Mouse (Mus musculus) hindlimb bud, embryonic 11.5 days (tissue): ENCODE results near the gene St6galnac6.
A peak's percentile ranks its signal among the peaks of the same experiment; 100 is the strongest.

Source experiments
- DNase-seq: peaks from one replicate; pipeline ENCODE4 v3.0.0-alpha.2; 2012; ENCODE audit warnings: low read depth, low spot score; ENCODE audit errors: extremely low spot score

The St6galnac6 gene

DNA sequence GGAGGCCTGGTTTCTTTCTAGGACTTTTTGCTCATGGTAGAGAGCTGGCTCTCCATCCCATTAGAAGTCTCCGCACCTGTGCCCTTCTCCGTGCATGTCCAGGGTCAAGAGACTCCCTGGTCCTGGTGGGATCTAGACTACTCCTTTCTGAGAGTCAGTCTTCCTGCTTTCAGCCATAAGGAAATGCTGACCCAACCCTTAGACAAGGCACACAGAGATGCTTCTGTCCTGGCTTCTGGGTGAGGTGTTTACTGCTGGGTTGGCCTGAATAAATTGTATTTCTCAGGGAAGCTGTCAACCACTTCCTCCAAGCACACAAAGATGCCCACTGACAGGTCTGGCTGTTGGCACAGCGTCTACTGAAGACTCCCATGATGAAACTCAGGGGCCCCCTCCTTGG lies at the start of gene St6galnac6:
TSS of gene St6galnac6 (plus strand) at position 301 of the 400 bp plus-strand sequence.
- DNase-seq = no peak

DNA sequence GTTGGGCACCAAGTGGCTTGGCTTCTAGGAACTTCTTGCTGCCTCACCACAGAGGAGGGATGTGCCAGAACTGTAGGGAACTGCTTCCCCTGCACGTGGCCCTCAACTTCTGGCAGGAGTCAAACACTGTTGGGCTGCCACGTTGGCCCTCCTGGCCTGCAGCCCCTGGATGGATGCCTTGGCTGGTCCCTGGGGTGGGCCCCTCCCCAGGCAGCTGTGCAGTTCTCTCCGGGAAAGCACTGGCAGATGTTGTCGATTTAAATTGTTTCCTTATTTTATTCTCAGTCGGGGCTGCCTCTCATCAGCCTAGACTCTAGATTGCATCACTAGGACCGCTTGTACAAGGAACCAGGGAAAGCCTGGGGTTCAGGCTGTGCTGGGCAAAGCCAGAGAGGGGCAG lies 49.7 kb upstream of the St6galnac6 start:
- DNase-seq = no peak

DNA sequence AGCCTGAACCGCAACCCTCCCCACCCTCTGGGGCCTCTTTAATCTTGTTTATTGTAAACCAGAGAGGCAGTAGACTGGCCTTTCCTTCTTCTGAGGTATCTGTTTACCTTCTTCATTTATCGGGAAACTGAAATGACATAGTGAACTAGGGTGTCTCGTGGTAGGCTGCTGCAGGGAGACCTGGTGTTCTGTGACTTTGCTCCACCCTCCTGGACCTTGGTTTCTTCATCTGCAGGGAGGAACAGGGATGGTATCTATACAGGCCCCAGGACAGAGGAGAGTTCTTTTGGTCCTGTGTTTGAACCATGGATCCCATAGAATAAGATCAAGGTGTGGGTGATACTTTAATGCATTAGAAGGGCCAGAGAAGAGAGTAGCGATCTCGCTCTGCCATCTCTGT lies 48.3 kb upstream of the St6galnac6 start:
- no peak for DNase-seq

DNA sequence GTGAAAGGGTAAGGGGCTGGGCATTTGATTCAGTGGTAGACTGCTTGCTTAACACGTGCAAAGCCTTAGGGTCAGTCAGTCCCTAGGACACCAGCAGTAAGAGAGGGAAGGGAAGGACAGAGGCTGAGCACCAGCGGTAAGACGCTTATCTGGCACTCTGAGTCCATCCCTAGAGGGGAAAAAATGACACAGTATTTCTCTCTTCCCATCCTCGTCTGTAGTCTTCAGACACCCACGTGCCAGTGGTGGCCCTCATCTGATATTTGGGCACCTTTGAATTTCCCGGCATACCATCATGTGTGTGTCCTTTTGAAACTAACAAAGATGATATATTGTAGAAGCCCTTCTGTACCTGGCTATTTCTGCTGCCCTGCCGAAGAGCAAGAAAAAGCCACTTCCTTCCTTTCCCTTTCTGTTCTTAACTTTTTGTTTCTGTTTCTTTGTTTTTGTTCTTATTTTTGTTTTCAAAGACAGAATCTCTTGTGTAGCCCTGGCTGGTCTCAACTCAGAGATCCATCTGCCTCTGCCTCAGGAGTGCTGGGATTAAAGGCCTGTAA lies 45.8 kb upstream of the St6galnac6 start:
- DNase-seq = no peak

DNA sequence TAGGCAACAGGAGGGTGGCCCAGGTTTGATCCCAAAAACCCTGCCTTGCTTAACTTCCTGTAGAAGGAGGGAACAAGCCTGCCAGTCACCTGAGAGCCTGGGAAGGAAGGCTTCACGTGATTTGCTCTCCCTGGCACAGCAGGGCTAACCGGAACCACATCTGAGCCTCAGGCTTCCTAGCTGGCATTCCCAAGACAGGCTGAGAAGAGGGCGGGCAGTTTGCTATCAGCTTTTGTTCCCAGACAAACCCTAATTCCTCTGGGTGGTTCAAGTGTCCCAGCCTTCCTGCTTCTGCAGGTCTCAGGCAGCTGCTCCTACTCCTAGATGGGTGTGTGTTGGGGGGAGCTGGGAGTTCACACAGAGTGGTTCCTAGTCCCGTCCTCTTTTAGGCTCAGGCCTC lies 44.0 kb upstream of the St6galnac6 start:
- no peak for DNase-seq

DNA sequence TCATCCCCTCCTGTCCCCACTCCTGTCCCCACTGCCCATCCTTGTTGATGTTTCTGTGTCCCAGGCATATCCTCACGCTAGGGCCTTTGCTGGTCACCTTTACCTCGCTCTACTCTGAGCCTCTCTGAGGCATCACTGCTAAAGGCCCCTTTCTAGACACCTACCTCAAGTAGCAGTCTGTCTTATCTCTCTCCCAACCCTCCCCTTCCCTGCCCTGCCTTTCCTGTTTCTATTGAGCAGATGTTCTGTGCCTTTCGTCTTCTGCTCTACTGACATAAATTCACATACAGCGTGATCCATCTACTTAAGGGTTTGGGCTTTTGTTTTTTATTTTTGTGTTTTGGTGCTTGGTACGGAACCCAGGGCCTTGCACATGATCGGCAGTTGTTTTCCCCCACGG lies 43.5 kb upstream of the St6galnac6 start:
- no peak for DNase-seq

DNA sequence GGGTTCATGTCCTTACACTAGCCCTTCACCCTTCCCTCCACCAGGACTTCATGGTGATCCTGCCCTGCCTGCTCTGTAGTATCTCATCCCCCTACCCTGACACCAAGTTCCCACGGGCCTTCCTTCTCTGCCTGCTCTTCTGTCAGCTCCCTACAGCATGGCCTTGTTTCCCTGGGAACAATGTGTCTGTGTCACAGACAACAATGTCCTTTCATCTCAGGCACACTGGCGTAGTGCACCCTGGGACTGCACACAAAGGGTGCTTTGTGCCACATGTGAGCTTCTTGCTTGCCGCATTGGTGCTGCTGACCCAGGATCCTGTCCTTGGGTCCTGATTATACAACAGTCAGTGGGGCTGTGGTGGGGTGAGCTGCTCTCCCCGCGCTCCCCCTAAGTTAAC lies 39.9 kb upstream of the St6galnac6 start:
- DNase-seq = no peak

DNA sequence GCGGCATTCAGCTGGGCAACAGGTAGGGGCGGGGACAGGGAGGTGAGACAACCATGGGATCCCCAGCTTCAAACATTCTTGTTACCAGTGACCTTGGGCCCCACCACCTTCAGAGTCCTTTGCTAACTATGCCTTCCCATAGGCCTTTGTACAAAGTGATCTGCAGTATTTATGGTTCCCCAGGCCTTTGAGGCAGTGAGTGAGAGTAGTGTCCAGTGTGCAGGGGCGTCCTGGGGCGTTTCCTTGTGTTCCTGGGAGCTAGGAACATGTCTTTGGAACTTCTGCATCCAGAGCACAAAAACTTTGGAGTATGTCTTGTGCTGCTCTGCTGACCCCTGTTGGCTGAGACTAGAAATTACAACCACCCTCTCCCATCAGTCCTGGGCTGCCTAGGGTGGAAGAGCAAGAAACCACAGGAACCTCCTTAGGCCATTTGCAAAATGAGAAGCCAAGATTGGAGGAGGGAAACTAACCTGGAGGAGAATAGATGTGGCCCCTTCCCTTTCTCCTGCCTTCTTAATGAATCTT lies 32.9 kb upstream of the St6galnac6 start:
- DNase-seq = no peak

DNA sequence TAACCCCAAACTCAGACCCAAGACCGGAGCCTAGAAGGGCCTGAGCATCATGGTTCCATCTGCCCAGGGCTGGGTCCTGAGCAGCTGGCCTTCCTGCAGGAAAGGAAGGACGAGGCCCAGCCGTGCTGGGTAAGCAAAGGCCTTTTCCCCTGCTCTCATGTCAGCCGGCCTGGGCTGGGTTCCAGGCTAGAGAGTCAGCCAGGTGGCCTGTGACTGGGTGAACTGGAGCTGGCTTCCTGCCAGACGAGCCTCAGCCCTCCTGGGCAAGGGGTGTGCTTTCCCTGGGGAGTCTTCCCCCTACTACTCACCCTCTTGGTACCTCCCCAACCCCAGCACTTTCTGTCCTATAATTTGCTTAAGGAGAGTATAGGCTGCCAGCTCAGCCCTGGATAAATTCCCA lies 31.4 kb upstream of the St6galnac6 start:
- no peak for DNase-seq

DNA sequence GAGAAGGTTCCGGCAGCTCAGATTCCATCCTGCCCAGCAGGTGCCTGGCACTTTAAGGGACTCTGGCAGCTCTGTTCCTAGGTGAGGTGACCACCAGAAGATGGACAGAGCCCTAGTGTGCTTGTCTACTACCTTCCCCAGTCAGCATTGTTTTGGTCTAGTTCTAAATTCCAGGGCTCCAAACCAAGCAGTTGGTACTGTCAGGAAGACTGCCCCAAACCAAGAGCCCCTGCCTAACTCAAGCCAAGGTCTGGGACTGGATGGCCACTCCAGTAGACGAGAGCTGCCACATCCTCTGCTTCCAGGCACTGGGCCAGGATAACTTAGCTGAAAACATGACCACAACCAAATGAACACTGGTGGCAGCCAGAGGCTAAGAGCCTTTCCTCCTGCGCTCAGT lies 30.6 kb upstream of the St6galnac6 start:
- DNase-seq = no peak

DNA sequence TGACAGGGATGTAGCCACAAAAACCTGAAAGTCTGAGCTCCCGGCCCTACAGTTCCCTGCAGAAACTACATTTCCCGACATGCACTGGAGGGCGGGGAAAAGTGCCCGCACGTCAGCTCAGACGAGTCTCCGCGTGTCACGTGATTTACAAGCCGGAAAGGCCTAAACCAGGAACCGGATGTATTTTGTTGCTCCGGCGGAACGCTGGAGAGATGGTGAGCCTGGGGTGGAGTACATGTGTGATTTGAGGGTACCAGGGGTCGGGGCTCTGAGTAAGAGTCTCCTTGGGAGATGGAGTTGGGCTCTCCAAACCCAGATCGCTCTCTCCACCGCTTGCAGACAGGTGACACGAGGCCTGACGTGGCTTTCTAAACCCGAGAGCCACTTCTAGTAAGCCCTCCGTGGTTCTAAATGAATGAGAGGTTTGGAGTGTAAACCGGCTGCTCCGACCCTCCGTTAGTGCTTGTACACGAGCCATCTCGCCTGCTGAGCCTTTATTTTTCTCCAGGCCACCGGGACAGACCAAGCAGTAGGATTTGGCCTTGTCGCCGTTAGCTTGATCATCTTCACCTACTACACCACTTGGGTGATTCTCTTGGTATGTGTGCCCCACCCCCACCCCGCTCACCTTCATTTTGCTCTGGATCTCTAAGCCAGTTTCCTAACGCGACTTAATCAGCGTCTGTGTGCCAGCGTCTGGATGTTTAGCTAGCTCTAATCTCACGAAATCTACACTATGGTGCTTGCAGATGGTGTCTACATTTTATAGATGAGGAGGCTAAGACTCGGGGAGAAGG lies 28.6 kb upstream of the St6galnac6 start, which contains the start of gene Dpm2:
TSS of gene Dpm2 (plus strand) at position 161 of the 797 bp plus-strand sequence.
- DNase-seq = peak; percentile 82

DNA sequence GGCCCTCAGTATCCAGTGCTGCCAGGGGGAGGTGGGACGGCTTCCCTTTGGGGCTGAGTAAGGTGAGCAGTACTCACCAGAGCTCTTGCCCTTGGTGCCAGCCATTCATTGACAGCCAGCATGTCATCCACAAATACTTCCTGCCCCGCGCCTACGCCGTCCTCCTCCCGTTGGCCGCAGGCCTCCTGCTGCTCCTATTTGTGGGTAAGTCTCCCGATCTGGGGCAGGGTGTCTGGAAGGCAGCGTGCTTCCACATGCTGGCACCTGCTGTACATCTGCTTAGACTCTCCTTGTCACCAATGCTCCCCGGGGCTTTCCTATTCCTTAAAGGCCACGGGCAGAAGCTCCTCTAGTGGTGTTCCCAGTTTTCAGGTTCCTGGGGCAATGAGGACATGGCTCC lies 27.3 kb upstream of the St6galnac6 start:
- no peak for DNase-seq

DNA sequence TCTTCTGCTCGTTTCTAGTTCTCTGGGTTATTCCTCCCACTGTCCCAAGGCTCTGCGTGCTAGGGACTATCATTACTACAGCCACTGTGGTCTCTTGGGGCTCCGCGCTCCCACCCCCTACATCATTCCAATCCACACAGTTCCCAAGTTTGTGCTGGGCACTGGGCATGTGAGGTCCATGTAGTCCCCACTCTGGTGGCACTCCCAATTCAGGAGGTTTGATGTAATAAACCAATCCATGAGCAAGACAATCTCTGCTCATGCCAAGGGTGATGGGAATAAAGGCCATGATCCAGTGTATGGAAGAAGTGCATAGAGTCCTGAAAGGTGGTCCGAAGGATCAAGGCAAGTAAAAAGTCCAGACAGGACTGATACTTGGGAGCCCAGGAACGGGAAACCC lies 25.0 kb upstream of the St6galnac6 start, which contains the start of gene Pip5kl1:
TSS of gene Pip5kl1 (plus strand) at position 301 of the 400 bp plus-strand sequence.
- no peak for DNase-seq

DNA sequence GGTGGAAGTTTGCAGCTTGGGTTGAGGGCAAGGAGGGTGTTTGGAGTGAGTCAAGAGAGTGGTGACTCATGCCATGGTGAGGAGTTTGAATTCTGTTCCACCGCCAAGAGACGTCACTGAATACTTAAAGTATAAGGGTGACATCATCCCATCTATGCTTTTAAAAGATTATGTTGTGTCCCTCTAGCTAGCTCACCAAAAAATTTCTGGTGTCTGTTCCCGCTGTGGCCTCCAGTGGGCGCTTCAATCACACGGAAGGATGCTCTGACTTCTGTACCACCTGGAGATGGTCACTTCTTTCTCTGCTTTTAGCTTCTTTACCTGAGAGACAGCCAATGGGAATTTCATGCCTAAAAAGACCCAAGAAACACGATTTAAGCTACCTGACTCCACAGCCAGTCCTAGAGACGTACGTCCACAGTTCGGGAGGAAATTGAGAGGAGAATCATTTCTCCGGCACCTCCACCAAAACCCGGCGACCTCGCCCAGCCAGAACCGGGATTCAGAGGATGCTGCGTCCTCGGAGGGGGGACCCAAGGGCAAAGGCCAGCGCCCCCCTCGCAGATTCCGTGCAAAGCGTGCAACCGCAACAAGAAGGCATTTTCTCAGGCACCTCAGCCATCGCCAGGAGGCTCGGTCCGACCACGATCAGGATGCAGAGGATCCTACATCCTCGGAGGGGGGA lies 24.5 kb upstream of the St6galnac6 start:
- DNase-seq = no peak

DNA sequence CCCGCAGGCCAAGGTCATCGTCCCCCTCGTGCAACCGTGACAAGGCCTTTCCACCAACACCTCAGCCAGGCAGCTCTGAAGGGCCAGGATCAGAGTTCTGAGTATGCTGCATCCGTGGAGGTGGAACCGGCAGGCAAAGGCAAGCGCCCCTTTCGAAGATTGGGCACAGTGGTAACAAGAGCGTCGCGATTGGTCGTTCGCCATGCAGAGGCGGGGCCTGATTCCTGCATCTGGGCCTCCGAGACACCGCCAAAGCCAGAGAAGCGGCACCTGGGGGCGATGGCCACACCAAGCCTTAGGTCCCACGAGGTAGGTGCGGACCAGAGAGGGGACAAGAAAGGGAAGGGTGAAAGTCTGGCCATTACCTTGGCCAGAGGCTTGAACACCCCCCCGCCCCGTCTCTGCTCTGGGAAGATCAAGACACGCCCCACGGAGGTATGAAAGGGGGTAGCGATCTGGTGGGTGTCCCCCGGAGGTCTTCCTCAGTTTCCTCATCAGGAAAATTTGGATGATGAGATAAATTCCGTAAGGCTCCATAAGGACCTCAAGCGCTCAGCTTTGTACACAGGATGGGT lies 23.8 kb upstream of the St6galnac6 start, which contains the start of gene 9430097D07Rik:
TSS of gene 9430097D07Rik (minus strand) at position 99 of the 575 bp plus-strand sequence.
- no peak for DNase-seq

DNA sequence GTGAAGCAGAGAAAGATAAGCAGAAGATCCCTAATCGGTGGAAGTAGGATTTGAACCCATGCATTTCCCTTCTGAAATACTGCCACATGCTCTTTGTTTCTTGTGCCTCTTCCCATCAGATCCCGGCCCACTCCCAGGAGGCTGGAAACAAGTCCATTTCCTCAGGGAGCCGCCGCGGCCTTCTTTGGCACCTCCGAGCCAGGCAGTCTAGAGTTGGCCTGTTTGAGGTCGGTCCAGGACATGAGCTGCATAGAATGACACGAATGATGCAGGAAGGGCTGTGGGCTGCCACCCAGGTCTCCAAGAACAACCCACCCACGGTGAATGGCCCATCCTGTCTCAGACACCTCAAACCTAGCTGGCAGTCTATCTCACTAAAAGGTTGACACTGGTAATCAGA lies 23.0 kb upstream of the St6galnac6 start:
- DNase-seq = no peak

DNA sequence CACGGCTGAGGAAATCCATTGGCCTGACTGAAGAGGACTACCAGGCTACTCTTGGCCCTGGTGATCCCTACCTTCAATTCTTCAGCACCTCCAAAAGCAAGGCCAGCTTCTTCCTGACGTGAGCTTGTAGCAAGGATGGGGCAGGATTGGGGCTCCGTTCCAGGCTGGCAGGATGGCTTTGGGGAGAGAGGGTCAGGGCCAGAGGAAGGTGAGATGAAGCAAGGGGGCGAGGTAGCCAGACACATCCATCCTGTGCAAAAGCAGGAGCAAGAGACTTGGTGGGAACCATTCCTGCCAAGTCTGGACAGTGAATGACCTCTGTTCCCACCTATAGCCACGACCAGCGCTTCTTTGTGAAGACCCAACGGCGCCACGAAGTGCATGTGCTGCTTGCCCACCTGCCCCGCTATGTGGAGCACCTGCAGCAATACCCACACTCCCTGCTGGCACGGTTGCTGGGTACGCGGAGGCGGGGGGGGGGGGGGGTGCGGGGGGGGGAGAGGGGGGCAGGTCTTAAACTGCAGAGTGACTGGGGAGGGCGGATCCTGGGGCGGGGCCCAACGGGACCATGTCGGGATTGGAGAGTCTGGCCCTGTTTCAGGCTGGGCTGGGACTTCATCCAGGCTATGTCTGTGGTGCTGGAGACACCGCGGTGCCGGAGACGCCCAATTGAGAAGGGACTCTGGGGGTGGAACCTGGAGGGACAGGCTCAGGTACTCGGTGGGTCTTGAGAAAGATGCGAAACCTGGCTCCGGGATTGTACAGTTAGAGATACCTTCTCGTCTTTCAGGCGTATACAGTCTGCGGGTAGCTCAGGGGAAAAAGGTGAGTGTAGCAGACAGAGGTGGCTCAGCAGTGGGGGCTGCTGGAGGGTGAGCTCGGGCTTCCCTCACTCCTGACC lies 21.1 kb upstream of the St6galnac6 start:
- DNase-seq = no peak

DNA sequence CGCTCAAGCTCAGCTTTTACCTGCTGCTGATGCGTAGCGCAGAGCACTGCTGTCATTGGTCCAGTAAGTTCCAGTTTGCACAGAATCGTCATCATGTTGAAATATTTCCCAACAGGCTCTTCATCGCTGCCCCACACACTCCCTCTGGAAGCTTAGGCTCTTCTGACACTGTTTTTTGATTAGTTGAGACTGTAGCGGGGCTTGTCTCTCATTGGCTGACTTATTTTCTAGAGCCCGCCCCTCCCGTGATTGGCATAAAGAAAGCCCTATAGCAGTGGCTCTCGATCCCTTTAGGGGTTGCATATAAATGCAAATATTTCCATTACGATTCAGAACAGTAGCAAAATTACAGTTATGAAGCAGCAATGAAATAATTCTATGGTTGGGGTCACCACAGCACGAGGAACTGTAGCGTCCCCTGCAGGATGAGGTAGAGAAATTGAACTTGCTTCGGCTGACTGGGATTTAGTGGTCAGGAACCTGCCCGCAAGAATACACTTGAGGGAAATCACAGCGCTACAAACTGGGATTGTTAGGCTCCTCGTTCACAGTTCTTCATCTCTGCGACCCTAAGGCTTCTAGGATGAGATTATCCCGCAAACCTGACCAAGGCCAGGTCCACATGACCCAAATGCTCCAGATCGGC lies 17.9 kb upstream of the St6galnac6 start:
- no peak for DNase-seq

DNA sequence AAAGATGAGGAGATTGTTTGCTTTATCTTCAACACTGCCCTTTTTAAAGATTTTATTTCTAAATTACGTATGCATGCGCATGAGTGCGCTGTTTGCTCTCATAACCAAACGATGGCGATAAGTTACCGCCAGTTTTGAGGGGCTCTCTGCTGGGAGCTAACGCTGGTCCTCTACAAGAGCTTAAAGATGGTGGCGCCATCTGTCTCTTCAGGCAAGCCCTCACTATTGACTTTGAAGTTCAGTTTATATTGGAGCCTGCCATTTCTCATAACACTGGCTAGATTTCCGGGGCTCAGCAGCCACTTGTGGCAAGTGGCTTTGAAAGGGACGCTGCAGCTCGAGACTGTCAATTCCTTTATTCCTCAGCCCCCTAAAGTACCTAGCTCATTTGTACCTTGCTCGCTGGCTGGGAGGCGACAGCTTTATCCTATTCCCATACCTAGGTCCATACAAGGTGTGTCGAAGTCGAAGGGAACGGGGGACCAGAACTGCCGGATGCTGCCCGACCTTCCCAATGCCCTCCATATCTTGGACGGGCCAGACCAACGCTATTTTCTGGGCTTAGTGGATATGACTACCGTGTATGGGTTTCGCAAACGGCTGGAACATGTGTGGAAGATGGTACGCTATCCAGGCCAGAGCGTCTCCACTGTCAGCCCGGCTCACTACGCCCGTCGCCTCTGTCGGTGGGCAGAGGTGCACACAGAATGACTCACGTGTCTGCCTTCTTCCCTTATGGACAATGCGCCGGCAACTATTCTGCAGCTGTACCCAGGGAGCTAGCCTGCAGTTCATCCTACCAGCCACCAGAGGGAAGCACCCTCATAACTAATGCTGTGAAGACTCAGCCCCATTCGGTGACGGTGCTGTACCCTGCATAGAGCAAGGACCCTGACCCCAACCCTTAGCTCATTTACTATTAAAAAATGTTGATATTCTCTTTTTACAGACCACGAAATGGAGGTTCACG lies 16.4 kb upstream of the St6galnac6 start:
- DNase-seq = no peak
